ENCODE assay signal across 25 mouse cellular contexts in the genomic region with DNA sequence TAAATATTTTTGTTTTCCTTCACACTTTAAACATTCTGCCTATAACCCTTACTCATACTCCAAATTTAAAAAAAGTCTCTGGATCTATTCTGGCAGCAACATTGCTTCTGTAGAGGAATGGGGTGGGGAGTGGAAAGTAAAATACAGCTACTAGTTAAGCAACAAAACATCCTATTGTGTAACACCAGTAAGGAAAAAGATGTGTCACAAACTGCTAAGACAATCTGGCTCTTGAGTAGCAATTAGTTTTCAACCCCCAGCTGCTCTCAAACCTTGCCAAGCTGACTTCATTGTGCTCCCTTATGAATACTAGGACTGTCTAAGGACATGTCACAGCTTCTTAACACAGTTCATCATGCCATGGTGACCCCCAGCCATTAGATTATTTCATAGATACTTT.
DNase-seq lines count a peak whose midpoint lies in the region; ATAC-seq and TF ChIP-seq lines count a peak whose summit lies in the region.
"Had no signal": no experiment of that assay in that cellular context is flagged by ENCODE, and none has a peak within 500 bp of the region (broad histone marks: within the 10 kb centered on the region; RNA-seq: fewer than 3 reads in every experiment).

No protein-coding gene starts in this region.

- no peaks in the 10 kb centered on the region for H3K27me3 ChIP-seq in forebrain, postnatal 0 days (ENCODE audit: insufficient read depth, low read length)
- no peaks in the 10 kb centered on the region for H3K27me3 ChIP-seq in forebrain, embryonic 10.5 days (ENCODE audit: poor library complexity, severe bottlenecking)
- H3K27me3 ChIP-seq: limb, embryonic 12.5 days; midbrain, embryonic 15.5 days; neural tube, embryonic 13.5 days; Patski had no signal

- no peak for TF ChIP-seq CTCF in forebrain, postnatal 0 days (IDR thresholded peaks at IDR 0.05; ENCODE audit: low read depth)

- DNase-seq in forebrain, postnatal 0 days, result peak; percentile 15
- no peak for DNase-seq in forebrain, embryonic 10.5 days (ENCODE audit: extremely low spot score, low spot score)
- DNase-seq in layer of hippocampus, adult 9-11 months, result peak; percentile 5
- DNase-seq in layer of hippocampus, adult 9-10 months (ENCODE audit: low spot score), result no peak
- DNase-seq in retina, postnatal 1 day, result peak; percentile 54
- DNase-seq in retina, embryonic 14.5 days (ENCODE audit: low spot score), result no peak
- DNase-seq in telencephalon, adult 2 months (ENCODE audit: low read depth, low spot score), result peak; percentile 18
- no peak for DNase-seq in spleen, postnatal 14 days (ENCODE audit: low spot score in 2 of 2)
- DNase-seq: cerebellum, adult 2 months; gastrocnemius, postnatal 25 days; kidney, postnatal 25 days; liver, postnatal 0 days; right cerebral cortex, adult 18-20 months; right cerebral cortex, postnatal 4 days had no signal

- H3K4me3 ChIP-seq in forebrain, postnatal 0 days (ENCODE audit: low read depth, low read length), result no peak overlapping the region
- no peak overlapping the region for H3K4me3 ChIP-seq in forebrain, embryonic 10.5 days
- H3K4me3 ChIP-seq: hindbrain, embryonic 10.5 days; limb, embryonic 12.5 days; midbrain, embryonic 15.5 days; myocyte; neural tube, embryonic 13.5 days had no signal

- H3K36me3 ChIP-seq in forebrain, postnatal 0 days (ENCODE audit: insufficient read depth), result no peaks in the 10 kb centered on the region
- H3K36me3 ChIP-seq in forebrain, embryonic 10.5 days (replicated peaks), result no peaks in the 10 kb centered on the region
- H3K36me3 ChIP-seq: hindbrain, embryonic 10.5 days; limb, embryonic 12.5 days; midbrain, embryonic 15.5 days; neural tube, embryonic 13.5 days had no signal

- no peaks in the 10 kb centered on the region for H3K9me3 ChIP-seq in forebrain, postnatal 0 days (ENCODE audit: low read length)
- H3K9me3 ChIP-seq in forebrain, embryonic 10.5 days, result no peaks in the 10 kb centered on the region
- H3K9me3 ChIP-seq: hindbrain, embryonic 10.5 days; limb, embryonic 12.5 days; midbrain, embryonic 15.5 days; neural tube, embryonic 13.5 days had no signal

- ATAC-seq in forebrain, postnatal 0 days, result no peak
- ATAC-seq: forebrain, embryonic 16.5 days; hindbrain, postnatal 0 days; intestine, postnatal 0 days; liver, postnatal 0 days; midbrain, embryonic 15.5 days; Patski had no signal

- no peaks in the 10 kb centered on the region for H3K4me1 ChIP-seq in forebrain, postnatal 0 days (ENCODE audit: insufficient read depth)
- H3K4me1 ChIP-seq in forebrain, embryonic 10.5 days, result no peaks in the 10 kb centered on the region
- H3K4me1 ChIP-seq: hindbrain, embryonic 10.5 days; limb, embryonic 12.5 days; midbrain, embryonic 15.5 days; neural tube, embryonic 13.5 days had no signal

- no peak overlapping the region for H3K4me2 ChIP-seq in forebrain, postnatal 0 days (ENCODE audit: low read depth)
- H3K4me2 ChIP-seq: limb, embryonic 12.5 days; liver, embryonic 11.5 days; midbrain, embryonic 15.5 days; neural tube, embryonic 13.5 days had no signal

- H3K27ac ChIP-seq in forebrain, postnatal 0 days (ENCODE audit: low read depth, low read length), result no peak overlapping the region
- no peak overlapping the region for H3K27ac ChIP-seq in forebrain, embryonic 10.5 days
- H3K27ac ChIP-seq: hindbrain, embryonic 10.5 days; hindbrain, postnatal 0 days; limb, embryonic 12.5 days; midbrain, embryonic 15.5 days; neural tube, embryonic 13.5 days; stomach, postnatal 0 days had no signal

- no peak overlapping the region for H3K9ac ChIP-seq in forebrain, postnatal 0 days
- H3K9ac ChIP-seq: limb, embryonic 12.5 days; liver, postnatal 0 days; midbrain, embryonic 15.5 days; neural tube, embryonic 13.5 days had no signal

Comparison
In these comparisons a context has a peak if more than half of its experiments do, and no peak if none do; other contexts are left out.
1. DNase-seq: peak in forebrain, postnatal 0 days (single experiment), layer of hippocampus, adult 9-11 months (single experiment), retina, postnatal 1 day (single experiment) and telencephalon, adult 2 months (single experiment); none in forebrain, embryonic 10.5 days (single experiment), layer of hippocampus, adult 9-10 months (single experiment), retina, embryonic 14.5 days (single experiment) and spleen, postnatal 14 days (0 of 2).